Mouse (Mus musculus) common myeloid progenitor, adult 5-6 weeks (primary cell): ENCODE measurements around the gene Pomp. TPM values are rescaled to one million over a fixed set of nuclear protein-coding genes. Genes with fewer than 3 reads are reported as not detected.
"Not testable (repeated sequence)": the region's sequence is repeated elsewhere in the genome, so short reads cannot be mapped to it uniquely, and the experiment has no call there.

Experiments
- ATAC-seq: replicated peaks from 2 replicates; pipeline ENCODE4 v1.8.0; 2016; ENCODE audit warnings: low read depth, mild to moderate bottlenecking, moderate TSS enrichment, inconsistent platforms; ENCODE audit not compliant: poor library complexity, severe bottlenecking
- total RNA-seq: library from RNA; stranded (forward); fragments of 200-1000, 187-1606 nt; gene quantifications from 2 replicates; pipeline ENCODE4 v1.2.3, GENCODE M21; 2017

Pomp gene
- total RNA-seq, 1 experiment from 2014 or later, result 182 TPM

DNA sequence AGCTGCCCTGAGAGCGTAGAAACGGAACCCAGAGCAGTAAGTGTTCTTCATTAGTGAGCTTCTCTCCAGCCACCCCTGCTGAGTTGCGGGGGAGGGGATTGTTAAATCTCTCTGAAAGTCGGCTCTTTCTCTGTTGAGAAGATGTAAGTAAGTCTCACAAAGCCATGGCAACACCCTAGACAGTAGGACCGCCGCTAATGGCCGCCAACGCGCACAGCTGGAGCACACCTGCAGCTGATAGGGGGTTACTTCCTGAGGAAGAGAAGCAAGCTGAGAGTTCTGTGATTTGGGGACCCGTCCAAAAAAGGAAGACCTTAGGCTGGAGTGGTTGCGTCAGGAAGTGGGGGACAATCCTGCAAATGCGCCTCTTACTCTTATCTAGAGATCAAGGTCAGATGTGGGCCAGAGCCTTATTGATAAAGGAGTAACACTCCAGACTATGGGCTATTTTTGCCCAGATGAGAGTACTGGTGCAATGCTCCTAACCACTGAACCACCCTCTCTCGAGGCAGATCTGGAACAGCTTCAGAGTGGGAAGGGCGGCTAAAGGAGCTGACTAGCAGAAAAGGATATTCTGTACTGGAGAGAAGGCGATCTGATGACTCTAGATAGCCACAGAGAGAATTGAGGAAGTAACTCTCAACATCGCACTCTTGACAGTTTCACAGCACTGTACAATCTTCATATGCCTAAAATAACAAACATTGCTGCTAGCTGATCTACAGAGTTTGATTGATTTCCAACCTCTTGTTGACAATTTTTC, 35.4 kb downstream of the Pomp start:
- peak; percentile 39 for ATAC-seq

DNA sequence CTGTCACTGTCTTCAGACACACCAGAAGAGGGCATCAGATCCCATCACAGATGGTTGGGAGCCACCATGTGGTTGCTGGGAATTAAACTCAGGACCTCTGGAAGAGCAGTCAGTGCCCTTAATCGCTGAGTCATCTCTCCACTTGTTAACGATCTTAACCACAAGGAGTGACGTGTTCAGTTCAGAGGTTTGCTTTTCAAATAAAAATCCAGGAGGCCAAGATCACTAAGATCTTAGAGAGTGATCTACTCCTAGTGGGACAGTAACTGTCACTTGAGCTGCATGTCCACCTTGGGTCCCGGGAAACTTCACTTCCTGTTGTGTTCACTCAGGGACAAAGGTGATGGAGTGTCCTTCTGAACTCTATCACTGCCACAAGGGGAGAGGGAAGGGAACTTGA, 36.2 kb downstream of the Pomp start:
- not testable (repeated sequence) for ATAC-seq

DNA sequence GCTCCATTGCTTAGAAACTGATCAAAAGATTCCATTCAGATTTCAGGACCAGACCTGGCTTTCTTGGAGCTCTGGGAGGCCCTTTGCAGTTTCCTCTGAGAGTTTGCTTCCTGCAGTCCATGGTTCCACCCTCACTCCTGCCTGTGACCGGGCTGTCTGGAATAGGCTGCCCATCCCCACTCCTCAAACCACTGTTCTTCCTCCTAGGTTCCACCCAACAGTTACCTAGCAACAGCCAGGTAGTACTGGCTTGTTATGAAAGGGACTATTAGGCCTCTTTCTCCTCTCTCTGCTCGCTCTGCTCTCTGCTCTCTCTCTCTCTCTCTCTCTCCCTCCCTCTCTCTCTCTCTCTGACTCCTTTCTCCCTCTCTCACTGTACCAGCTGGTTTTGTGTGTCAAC, 38.0 kb downstream of the Pomp start:
- no peak for ATAC-seq

DNA sequence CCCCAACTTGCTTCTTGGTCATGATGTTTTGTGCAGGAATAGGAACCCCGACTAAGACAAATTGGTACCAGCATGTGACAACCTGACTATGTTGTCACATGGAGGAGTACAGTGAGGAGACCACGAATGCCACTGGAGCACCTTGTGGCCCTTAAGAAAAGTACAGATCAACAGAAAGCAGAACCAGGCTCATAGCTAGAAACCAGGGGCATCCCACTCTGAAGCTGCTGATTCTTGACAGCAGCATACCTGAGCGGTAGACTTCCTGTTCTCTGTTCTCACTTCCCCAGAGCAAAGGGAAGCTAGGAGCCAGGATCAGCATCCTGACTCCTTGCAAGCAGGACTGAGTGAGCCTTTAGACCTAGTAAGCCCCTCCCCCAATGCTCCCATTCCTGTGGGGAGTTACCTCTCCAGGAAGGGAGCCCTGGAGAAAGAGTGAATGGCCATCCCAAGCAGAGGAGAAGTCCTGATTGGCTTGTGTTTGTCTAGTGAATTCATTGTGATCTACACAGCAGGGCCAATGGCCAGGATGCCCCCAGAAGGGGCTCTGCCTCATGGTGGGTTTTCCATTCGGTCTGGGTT, 38.8 kb downstream of the Pomp start:
- no peak for ATAC-seq

- ATAC-seq, result no peak
These were observed 41.9 kb downstream of the Pomp start for GRCm38 (mm10) chr5:147902008-147902757.

- ATAC-seq, result no peak
These were observed 42.9 kb downstream of the Pomp start for GRCm38 (mm10) chr5:147903166-147903565.

DNA sequence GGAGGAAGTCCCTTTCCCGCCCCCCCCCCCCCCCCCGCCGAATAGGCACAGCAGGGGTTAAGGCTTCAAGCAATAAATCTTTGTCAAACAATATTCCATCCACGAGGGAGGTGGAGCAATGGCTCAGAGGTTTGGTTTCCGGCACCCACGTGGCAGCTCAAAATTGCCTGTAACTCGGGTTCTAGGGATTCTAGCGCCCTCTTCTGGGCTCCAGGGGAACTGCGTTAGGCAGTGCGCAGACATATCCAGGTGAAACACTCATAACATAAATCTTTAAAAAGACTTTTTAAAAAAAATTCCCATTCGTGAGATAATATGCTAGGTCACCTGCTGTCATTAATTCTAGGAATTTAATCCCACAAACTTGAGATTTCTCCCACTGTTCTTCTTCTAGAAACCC, 46.9 kb downstream of the Pomp start:
- ATAC-seq, result no peak

DNA sequence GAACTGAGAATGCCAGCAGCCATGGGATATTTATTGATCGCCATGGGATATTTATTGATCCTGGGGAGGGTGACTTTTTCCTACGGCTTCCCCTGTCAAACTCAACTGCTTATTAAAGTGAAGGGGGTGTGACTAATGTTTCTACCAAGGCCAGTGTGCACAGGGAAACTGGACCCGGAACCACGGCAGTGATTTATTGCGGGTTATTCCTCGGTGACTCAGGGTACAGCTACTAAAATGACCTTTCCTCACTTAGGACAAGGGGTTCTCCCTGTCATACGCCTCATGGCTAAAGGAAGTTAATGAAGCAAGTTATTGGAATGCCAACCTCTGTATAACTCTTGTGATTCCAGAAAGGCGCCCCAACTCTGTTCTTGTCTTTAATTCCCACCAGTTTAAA, 47.6 kb downstream of the Pomp start:
- ATAC-seq, result no peak

- ATAC-seq, result 0 out of 2 replicates have a peak, but pooled peaks have one; percentile 36
These were observed 50.7 kb downstream of the Pomp start for GRCm38 (mm10) chr5:147910807-147911509.

DNA sequence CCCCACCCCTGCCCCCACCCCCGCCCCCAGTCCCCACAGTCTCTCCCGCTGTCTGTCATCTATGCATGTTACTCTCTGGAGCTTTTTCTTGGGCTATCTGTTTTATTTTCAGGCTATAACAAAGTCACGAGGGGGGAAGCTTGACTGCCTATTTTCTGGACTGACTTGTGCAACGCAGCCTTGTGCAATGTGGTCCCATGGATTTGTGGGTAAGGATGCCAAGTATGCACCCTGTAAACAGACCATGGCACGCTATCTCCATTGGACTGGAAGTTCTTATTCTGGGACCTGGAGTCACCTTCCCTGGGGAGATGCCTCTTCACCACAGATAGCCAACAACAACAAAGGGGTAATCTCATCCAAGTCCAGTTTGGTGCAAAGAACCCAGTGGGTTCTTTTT, 51.5 kb downstream of the Pomp start:
- ATAC-seq, result no peak

GRCm38 (mm10) chr5:147913241-147913842, 53.1 kb downstream of the Pomp start:
- no peak for ATAC-seq

- ATAC-seq, result no peak
These were observed 54.8 kb downstream of the Pomp start for GRCm38 (mm10) chr5:147915038-147915566.

DNA sequence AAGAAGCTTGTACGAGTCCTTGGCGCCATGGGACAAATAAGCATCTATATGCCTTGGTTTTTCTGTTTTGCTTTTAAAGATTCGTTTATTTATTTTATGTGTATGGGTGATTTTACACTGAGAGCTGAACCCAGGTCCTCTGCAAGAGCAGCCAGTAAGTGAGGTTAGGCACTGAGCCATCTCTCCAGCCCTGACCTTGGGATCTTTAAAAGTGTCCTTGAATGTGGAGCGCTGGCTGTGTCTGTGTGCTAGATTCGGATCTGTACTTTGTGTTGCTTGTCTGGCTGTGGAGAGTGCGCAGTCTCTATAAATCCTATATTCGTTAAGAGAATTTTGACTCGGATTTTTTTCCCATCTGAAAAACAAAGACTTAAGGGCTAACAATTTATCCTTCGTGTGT, 55.9 kb downstream of the Pomp start:
- ATAC-seq, result no peak

GRCm38 (mm10) chr5:147918044-147918846, 58.0 kb downstream of the Pomp start:
- ATAC-seq, result peak; percentile 85

- no peak for ATAC-seq
These were observed 64.4 kb downstream of the Pomp start for GRCm38 (mm10) chr5:147924621-147925020.
